Mouse (Mus musculus): Measurements from ENCODE around the gene Jmjd6. TPM values are rescaled to one million over a fixed set of nuclear protein-coding genes. Genes with fewer than 3 reads are reported as not detected.

The Jmjd6 gene
- polyA plus RNA-seq, 1 experiment from 2014 or later, result 67.2 TPM

- H3K4me2 ChIP-seq (ENCODE audit: low read length), result no peak overlapping the region
- 72% methylated on average over 15 of the region's 15 CpGs for WGBS
- H3K9me3 ChIP-seq (ENCODE audit: control insufficient read depth, low read length), result no peaks in the 10 kb centered on the region
- ATAC-seq, result no peak
- no peaks in the 10 kb centered on the region for H3K36me3 ChIP-seq (ENCODE audit: control insufficient read depth, insufficient read depth, low read length)
- H3K9ac ChIP-seq (ENCODE audit: low read depth, low read length), result no peak overlapping the region
- no peak overlapping the region for H3K4me3 ChIP-seq (ENCODE audit: low read length)
- no peaks in the 10 kb centered on the region for H3K27me3 ChIP-seq (replicated peaks; ENCODE audit: control insufficient read depth, insufficient read depth, low read length)
- H3K4me1 ChIP-seq (ENCODE audit: control insufficient read depth, insufficient read depth, low read depth, low read length), result peaks cover 21% of the 10 kb centered on the region
- H3K27ac ChIP-seq (ENCODE audit: low read depth, low read length), result no peak overlapping the region
Observed at GRCm38 (mm10) chr11:116806136-116807071, 36.8 kb downstream of the Jmjd6 start.

GRCm38 (mm10) chr11:116802709-116803108, 40.5 kb downstream of the Jmjd6 start:
- Histone ChIP-seq H3K9me3 (ENCODE audit: control insufficient read depth, low read length) (no peaks in the 10 kb centered on the region), H3K4me2 (ENCODE audit: low read length) (no peak overlapping the region), H3K9ac (ENCODE audit: low read depth, low read length) (no peak overlapping the region), H3K27me3 (replicated peaks; ENCODE audit: control insufficient read depth, insufficient read depth, low read length) (no peaks in the 10 kb centered on the region), H3K36me3 (ENCODE audit: control insufficient read depth, insufficient read depth, low read length) (no peaks in the 10 kb centered on the region), H3K27ac (ENCODE audit: low read depth, low read length) (no peak overlapping the region), H3K4me3 (ENCODE audit: low read length) (no peak overlapping the region), H3K4me1 (ENCODE audit: control insufficient read depth, insufficient read depth, low read depth, low read length) (no peaks in the 10 kb centered on the region)
- ATAC-seq, result no peak
- WGBS, result 86% methylated on average over 5 of the region's 5 CpGs

GRCm38 (mm10) chr11:116801106-116801505, 42.1 kb downstream of the Jmjd6 start:
- Histone ChIP-seq H3K9me3 (ENCODE audit: control insufficient read depth, low read length) (no peaks in the 10 kb centered on the region), H3K27ac (ENCODE audit: low read depth, low read length) (no peak overlapping the region), H3K4me3 (ENCODE audit: low read length) (no peak overlapping the region), H3K4me2 (ENCODE audit: low read length) (no peak overlapping the region), H3K36me3 (ENCODE audit: control insufficient read depth, insufficient read depth, low read length) (no peaks in the 10 kb centered on the region), H3K27me3 (replicated peaks; ENCODE audit: control insufficient read depth, insufficient read depth, low read length) (no peaks in the 10 kb centered on the region; the same call in 1 of the 2 replicates), H3K4me1 (ENCODE audit: control insufficient read depth, insufficient read depth, low read depth, low read length) (no peaks in the 10 kb centered on the region), H3K9ac (ENCODE audit: low read depth, low read length) (no peak overlapping the region)
- ATAC-seq, result no peak
- WGBS, result 68% methylated on average over 5 of the region's 5 CpGs

DNA sequence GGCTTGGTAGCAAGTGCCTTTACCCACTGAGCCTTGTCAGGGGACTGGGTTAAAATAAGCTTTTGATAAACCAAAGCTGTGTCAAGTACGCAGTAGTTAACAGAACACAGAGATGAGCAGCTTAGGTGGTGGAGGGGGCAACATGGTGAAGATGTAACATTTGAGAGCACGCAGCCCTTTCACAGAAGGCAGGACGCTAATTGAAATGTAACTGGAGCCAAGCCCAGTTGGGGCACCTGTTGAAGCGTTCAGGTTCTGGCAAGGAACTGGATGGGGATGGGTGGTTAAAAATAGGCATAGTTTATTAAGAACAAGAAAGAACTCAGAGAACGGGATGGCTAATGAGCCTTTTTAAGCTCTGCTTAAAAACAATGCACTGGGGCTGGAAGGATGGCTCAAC, 43.9 kb downstream of the Jmjd6 start:
- Histone ChIP-seq H3K27me3 (replicated peaks; ENCODE audit: control insufficient read depth, insufficient read depth, low read length) (no peaks in the 10 kb centered on the region; the same call in 1 of the 2 replicates), H3K36me3 (ENCODE audit: control insufficient read depth, insufficient read depth, low read length) (no peaks in the 10 kb centered on the region), H3K4me1 (ENCODE audit: control insufficient read depth, insufficient read depth, low read depth, low read length) (no peaks in the 10 kb centered on the region), H3K9ac (ENCODE audit: low read depth, low read length) (no peak overlapping the region), H3K9me3 (ENCODE audit: control insufficient read depth, low read length) (no peaks in the 10 kb centered on the region), H3K4me2 (ENCODE audit: low read length) (no peak overlapping the region), H3K4me3 (ENCODE audit: low read length) (no peak overlapping the region), H3K27ac (ENCODE audit: low read depth, low read length) (no peak overlapping the region)
- WGBS, result 83% methylated on average over 5 of the region's 5 CpGs
- no peak for ATAC-seq

Other genes starting within 250 kb of the Jmjd6 start
- gene Rhbdf2, start 216.4 kb downstream of the Jmjd6 start, polyA plus RNA-seq (2015; fragmentation: Nextera tagmentation; extraction: Ambion mirVana), result 1.7 and 2.1 TPM in 2 replicates
- 3.1 and 4.2 TPM in 2 replicates for gene Prcd, start 189.9 kb downstream of the Jmjd6 start, polyA plus RNA-seq (2015; fragmentation: Nextera tagmentation; extraction: Ambion mirVana)
- 34.4 and 37.4 TPM in 2 replicates for gene Cygb, start 189.1 kb downstream of the Jmjd6 start, polyA plus RNA-seq (2015; fragmentation: Nextera tagmentation; extraction: Ambion mirVana)
- gene St6galnac1, start 67.9 kb downstream of the Jmjd6 start, polyA plus RNA-seq (2015; fragmentation: Nextera tagmentation; extraction: Ambion mirVana), result not detected in 2 replicates
- 33.7 and 37.7 TPM in 2 replicates for gene Mxra7, start 15.4 kb downstream of the Jmjd6 start, polyA plus RNA-seq (2015; fragmentation: Nextera tagmentation; extraction: Ambion mirVana)
- 62.6 and 62.8 TPM in 2 replicates for gene Mettl23, start 171 bp downstream of the Jmjd6 start, polyA plus RNA-seq (2015; fragmentation: Nextera tagmentation; extraction: Ambion mirVana)
- gene Mfsd11, start 9.0 kb upstream of the Jmjd6 start, polyA plus RNA-seq (2015; fragmentation: Nextera tagmentation; extraction: Ambion mirVana), result 52.1 and 52.7 TPM in 2 replicates
- 469 and 518 TPM in 2 replicates for gene Srsf2, start 9.6 kb upstream of the Jmjd6 start, polyA plus RNA-seq (2015; fragmentation: Nextera tagmentation; extraction: Ambion mirVana)
- 19.4 and 27.5 TPM in 2 replicates for gene Mgat5b, start 75.4 kb upstream of the Jmjd6 start, polyA plus RNA-seq (2015; fragmentation: Nextera tagmentation; extraction: Ambion mirVana)